Mouse (Mus musculus) spleen, adult 2 months (tissue): ENCODE measurements at regions not wholly inside any gene's neighbourhood (a gene's known extent, or its start where the extent isn't known, plus 50 kb on each side); places are given as distances from the start of the nearest gene placed in this dataset.

Source experiments
- DNase-seq, 2 experiments: peaks; one replicate each; pipeline versions ENCODE4 v3.0.0 to v3.0.0-alpha.2; 2012 to 2021; ENCODE audit warnings: low spot score in 2 of 2, low read depth in 1 of 2
- H3K27ac ChIP-seq: fragments of 200-500 bp; 2 replicates; pipeline ENCODE4 v1.5.1; 2012; ENCODE audit warnings: low read length, inconsistent platforms; ENCODE audit not compliant: insufficient read depth
- H3K27me3 ChIP-seq: fragments of 200-500 bp; 2 replicates; pipeline ENCODE4 v1.6.1; 2012; ENCODE audit warnings: mild to moderate bottlenecking, moderate library complexity, low read length, inconsistent platforms; ENCODE audit not compliant: control insufficient read depth, insufficient read depth
- H3K36me3 ChIP-seq: fragments of 200-500 bp; 2 replicates; pipeline ENCODE4 v1.6.1; 2012; ENCODE audit warnings: mild to moderate bottlenecking, low read length, inconsistent platforms; ENCODE audit not compliant: control insufficient read depth, insufficient read depth
- H3K4me1 ChIP-seq: fragments of 200-500 bp; 2 replicates; pipeline ENCODE4 v1.6.1; 2011; ENCODE audit warnings: inconsistent platforms; ENCODE audit not compliant: control insufficient read depth, insufficient read depth, insufficient read length
- H3K4me3 ChIP-seq: fragments of 200-500 bp; 2 replicates; pipeline ENCODE4 v1.5.1; 2011; ENCODE audit warnings: mild to moderate bottlenecking, inconsistent platforms; ENCODE audit not compliant: insufficient read depth, insufficient read length; ENCODE audit errors: extremely low read depth
- CTCF ChIP-seq: fragments of 200-500 bp; IDR thresholded peaks from 2 replicates; pipeline ENCODE4 v1.5.1; 2011; ENCODE audit warnings: mild to moderate bottlenecking, inconsistent platforms; ENCODE audit not compliant: insufficient read depth, insufficient read length, insufficient replicate concordance; ENCODE audit errors: extremely low read depth
- POLR2A ChIP-seq: fragments of 200-500 bp; IDR thresholded peaks from 2 replicates; pipeline ENCODE4 v1.6.1; 2011; ENCODE audit warnings: low read depth, low read length, inconsistent platforms
- WGBS: fragments of 180-500 bp; shearing (Covaris S2); methylation state at CpG from one replicate; pipeline ENCODE4 v1.1.7; 2018; 5-methylcytosine and 5-hydroxymethylcytosine counted together

- TF ChIP-seq CTCF = no peak
- no peak for TF ChIP-seq POLR2A
- no peak overlapping the region for H3K4me3 ChIP-seq
- WGBS = 92% methylated on average over 10 of the region's 10 CpGs
- no peak overlapping the region for H3K27ac ChIP-seq
- peaks cover 3% of the 10 kb centered on the region; the same call in 1 of the 2 replicates for H3K4me1 ChIP-seq
- H3K36me3 ChIP-seq = no peaks in the 10 kb centered on the region
- no peak for DNase-seq
- no peaks in the 10 kb centered on the region for H3K27me3 ChIP-seq
Observed at GRCm38 (mm10) chr4:8945116-8945515, 706.3 kb upstream of the Car8 start.

GRCm38 (mm10) chr4:8943080-8943479 lies 704.2 kb upstream of the Car8 start:
- Histone ChIP-seq H3K27ac (no peak overlapping the region), H3K36me3 (no peaks in the 10 kb centered on the region), H3K27me3 (no peaks in the 10 kb centered on the region), H3K4me3 (no peak overlapping the region), H3K4me1 (peaks cover 6% of the 10 kb centered on the region; the same call in 1 of the 2 replicates)
- WGBS = 26% methylated on average over 5 of the region's 5 CpGs
- DNase-seq = no peak
- no peak for TF ChIP-seq POLR2A
- TF ChIP-seq CTCF = no peak

- no peaks in the 10 kb centered on the region for H3K36me3 ChIP-seq
- H3K4me3 ChIP-seq = no peak overlapping the region
- DNase-seq = no peak
- TF ChIP-seq POLR2A = no peak
- TF ChIP-seq CTCF = no peak
- H3K4me1 ChIP-seq = peaks cover 6% of the 10 kb centered on the region; the same call in 1 of the 2 replicates
- H3K27ac ChIP-seq = no peak overlapping the region
- WGBS = 76% methylated on average over 6 of the region's 6 CpGs
- H3K27me3 ChIP-seq = no peaks in the 10 kb centered on the region
Observed at GRCm38 (mm10) chr4:8938948-8939411, 700.1 kb upstream of the Car8 start.

GRCm38 (mm10) chr4:8935899-8936298 lies 697.1 kb upstream of the Car8 start:
- TF ChIP-seq CTCF (no peak), POLR2A (no peak)
- no peaks in the 10 kb centered on the region for H3K27me3 ChIP-seq
- no peak overlapping the region for H3K4me3 ChIP-seq
- DNase-seq = no peak
- peaks cover 3% of the 10 kb centered on the region; the same call in 1 of the 2 replicates for H3K4me1 ChIP-seq
- H3K36me3 ChIP-seq = no peaks in the 10 kb centered on the region
- H3K27ac ChIP-seq = no peak overlapping the region
- 92% methylated on average over 2 of the region's 2 CpGs for WGBS

GRCm38 (mm10) chr4:8934541-8934940 lies 695.7 kb upstream of the Car8 start:
- Histone ChIP-seq H3K4me3 (no peak overlapping the region), H3K27me3 (no peaks in the 10 kb centered on the region), H3K27ac (no peak overlapping the region), H3K4me1 (peaks cover 3% of the 10 kb centered on the region; the same call in 1 of the 2 replicates), H3K36me3 (no peaks in the 10 kb centered on the region)
- DNase-seq = no peak
- WGBS = 76% methylated on average over 1 of the region's 1 CpGs
- TF ChIP-seq POLR2A (no peak), CTCF (no peak)

GRCm38 (mm10) chr4:8929346-8929745 lies 690.5 kb upstream of the Car8 start:
- H3K27me3 ChIP-seq = no peaks in the 10 kb centered on the region
- 91% methylated on average over 4 of the region's 4 CpGs for WGBS
- TF ChIP-seq CTCF = no peak
- TF ChIP-seq POLR2A = no peak
- no peak overlapping the region for H3K4me3 ChIP-seq
- H3K36me3 ChIP-seq = no peaks in the 10 kb centered on the region
- peaks cover 19% of the 10 kb centered on the region for H3K4me1 ChIP-seq
- no peak overlapping the region for H3K27ac ChIP-seq
- no peak for DNase-seq

GRCm38 (mm10) chr4:8928551-8929305 lies 689.9 kb upstream of the Car8 start:
- H3K36me3 ChIP-seq = no peaks in the 10 kb centered on the region
- H3K4me3 ChIP-seq = no peak overlapping the region
- H3K4me1 ChIP-seq = peaks cover 19% of the 10 kb centered on the region
- TF ChIP-seq POLR2A (no peak), CTCF (no peak)
- peak overlapping the region; percentile 51; the same call in 1 of the 2 replicates for H3K27ac ChIP-seq
- DNase-seq = no peak
- no peaks in the 10 kb centered on the region for H3K27me3 ChIP-seq
- 81% methylated on average over 17 of the region's 17 CpGs for WGBS
